Mouse (Mus musculus): Measurements from ENCODE around the gene Defb42. TPM values are rescaled to one million over a fixed set of nuclear protein-coding genes. Genes with fewer than 3 reads are reported as not detected.

The Defb42 gene
- not detected for total RNA-seq (2021)

GRCm38 (mm10) chr14:63046691-63047090, at the start of gene Defb42:
Defb42 (plus strand) TSS chr14:63046991.
- DNase-seq, result no peak

- DNase-seq, result no peak
Measured at GRCm38 (mm10) chr14:62997777-62998176, 49.0 kb upstream of the Defb42 start, which contains the start of gene Defb47. Defb47 (plus strand) TSS chr14:62998077.

- no peak for DNase-seq
Measured at GRCm38 (mm10) chr14:62998977-62999376, 47.8 kb upstream of the Defb42 start.

GRCm38 (mm10) chr14:63002588-63002987, 44.2 kb upstream of the Defb42 start:
- DNase-seq, result no peak

- no peak for DNase-seq
Measured at GRCm38 (mm10) chr14:63011471-63011870, 35.3 kb upstream of the Defb42 start, which contains the start of gene Defb43. Defb43 (plus strand) TSS chr14:63011771.

GRCm38 (mm10) chr14:63013082-63013481, 33.7 kb upstream of the Defb42 start:
- no peak for DNase-seq

GRCm38 (mm10) chr14:63014667-63015066, 32.1 kb upstream of the Defb42 start:
- no peak for DNase-seq

- no peak for DNase-seq
Measured at GRCm38 (mm10) chr14:63020524-63021156, 26.2 kb upstream of the Defb42 start.

GRCm38 (mm10) chr14:63049910-63050370, 3.1 kb downstream of the Defb42 start, which contains the start of gene Defb30:
Defb30 (minus strand) TSS chr14:63049960.
- DNase-seq, result no peak

- DNase-seq, result peak; percentile 11 to 23
Measured at GRCm38 (mm10) chr14:63050769-63051168, 4.0 kb downstream of the Defb42 start.

- peak; percentile 30 to 40 for DNase-seq
Measured at GRCm38 (mm10) chr14:63054729-63055128, 7.9 kb downstream of the Defb42 start.

- no peak for DNase-seq
Measured at GRCm38 (mm10) chr14:63060361-63060760, 13.6 kb downstream of the Defb42 start.

GRCm38 (mm10) chr14:63062184-63062583, 15.4 kb downstream of the Defb42 start:
- DNase-seq, result no peak

GRCm38 (mm10) chr14:63065391-63065790, 18.6 kb downstream of the Defb42 start:
- DNase-seq, result no peak

GRCm38 (mm10) chr14:63066630-63067310, 20.0 kb downstream of the Defb42 start:
- DNase-seq, result peak; percentile 46 to 50

- no peak for DNase-seq
Measured at GRCm38 (mm10) chr14:63067708-63068107, 20.9 kb downstream of the Defb42 start.

Other genes starting within 250 kb of the Defb42 start
- gene Wdfy2, start 209.3 kb upstream of the Defb42 start, total RNA-seq (2021), result 10 to 100 TPM; 16.3 to 16.6 TPM
- gene Defb48, start 62.5 kb upstream of the Defb42 start, total RNA-seq (2021), result not detected
- not detected for gene Defb47, start 48.9 kb upstream of the Defb42 start, total RNA-seq (2021)
- not detected for gene Defb43, start 35.2 kb upstream of the Defb42 start, total RNA-seq (2021)
- gene Defb30, start 3.0 kb downstream of the Defb42 start, total RNA-seq (2021), result not detected

Measured in layer of hippocampus, postnatal 36 days (tissue).